Comparison of ENCODE assay signal across 13 mouse cellular contexts in the genomic region with DNA sequence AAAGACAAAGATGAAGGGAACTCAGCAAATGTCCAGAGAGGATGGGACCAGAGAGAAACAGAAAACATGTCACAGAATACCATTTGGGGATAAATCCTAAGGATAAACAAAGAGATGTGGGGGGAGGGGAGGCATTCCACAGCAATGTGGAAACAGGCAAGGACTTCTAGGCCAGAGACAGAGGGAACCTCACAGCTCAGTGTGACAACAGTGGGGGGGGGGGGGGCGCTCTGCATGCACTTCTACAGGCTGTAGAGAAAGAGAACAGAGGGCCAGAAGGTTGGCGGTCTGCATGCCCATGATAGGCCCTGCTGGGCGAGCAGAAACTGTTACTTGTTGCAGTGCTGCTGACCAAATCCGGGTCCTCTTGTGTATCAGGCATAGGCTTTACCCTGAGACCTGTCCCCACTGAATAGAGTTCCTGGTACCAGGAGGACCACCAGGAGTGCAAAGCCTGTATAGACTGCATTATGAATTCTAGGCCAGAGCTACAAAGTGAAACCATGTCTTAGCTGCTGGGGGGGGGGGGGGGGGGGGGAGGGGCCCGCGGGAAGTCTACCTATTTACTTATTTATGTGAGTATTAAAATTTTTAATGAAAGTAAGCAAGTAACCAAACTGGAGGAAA. TPM values are rescaled to one million over a fixed set of nuclear protein-coding genes. Genes with fewer than 3 reads are reported as not detected.
DNase-seq lines count a peak whose midpoint lies in the region; ATAC-seq and TF ChIP-seq lines count a peak whose summit lies in the region.
"Had no signal": no experiment of that assay in that cellular context is flagged by ENCODE, and none has a peak within 500 bp of the region (broad histone marks: within the 10 kb centered on the region; RNA-seq: fewer than 3 reads in every experiment).

No protein-coding gene starts in this region.

- H3K9ac ChIP-seq in lung, embryonic 15.5 days = no peak overlapping the region
- no peak overlapping the region for H3K9ac ChIP-seq in limb, embryonic 13.5 days
- H3K9ac ChIP-seq in kidney, embryonic 14.5 days (ENCODE audit: low read depth, low read length) = no peak overlapping the region

- TF ChIP-seq POLR2A in lung, adult 2 months (IDR thresholded peaks at IDR 0.05; ENCODE audit: borderline replicate concordance, extremely low read depth, low read depth, low read length) = no peak

- 21% methylated on average over 5 of the region's 6 CpGs for WGBS in lung, embryonic 15.5 days
- WGBS in lung, adult 2 months = 56% methylated on average over 5 of the region's 6 CpGs
- WGBS in limb, embryonic 13.5 days = 28% methylated on average over 6 of the region's 6 CpGs
- 67% methylated on average over 5 of the region's 6 CpGs for WGBS in kidney, embryonic 14.5 days

- intact Hi-C loops in heart, postnatal 36 days (cut with DNase I) = no loop called here
- intact Hi-C loops in left cerebral cortex, postnatal 10 days (cut with DNase I) = no loop called here

- no peaks in the 10 kb centered on the region for H3K27me3 ChIP-seq in lung, embryonic 15.5 days
- no peaks in the 10 kb centered on the region for H3K27me3 ChIP-seq in limb, embryonic 13.5 days
- no peaks in the 10 kb centered on the region for H3K27me3 ChIP-seq in kidney, embryonic 14.5 days (ENCODE audit: control insufficient read depth, insufficient read depth, low read length)

- peak; percentile 44 for DNase-seq in heart, adult 11 months
- no peak for DNase-seq in heart, postnatal 36 days
- DNase-seq in lung, adult 2 months = no peak
- DNase-seq in R1 (ENCODE audit: low read depth, low spot score) = peak; percentile 43
- DNase-seq in left cerebral cortex, postnatal 10 days (ENCODE audit: extremely low spot score in 1 of 2, low spot score in 2 of 2) = no peak
- DNase-seq: B cell, adult 2 months; cerebellum, adult 11-12 months; gastrocnemius, adult 2 months; kidney, adult 18-20 months; liver had no signal

- H3K27ac ChIP-seq in lung, embryonic 15.5 days = no peak overlapping the region
- H3K27ac ChIP-seq in limb, embryonic 13.5 days = no peak overlapping the region
- H3K27ac ChIP-seq in kidney, embryonic 14.5 days (ENCODE audit: low read depth, low read length) = no peak overlapping the region
- H3K27ac ChIP-seq: gastrocnemius, adult 2 months had no signal

- H3K9me3 ChIP-seq in lung, embryonic 15.5 days = no peaks in the 10 kb centered on the region
- H3K9me3 ChIP-seq in limb, embryonic 13.5 days = no peaks in the 10 kb centered on the region
- H3K9me3 ChIP-seq in kidney, embryonic 14.5 days (ENCODE audit: control insufficient read depth, low read length) = no peaks in the 10 kb centered on the region

- no peak overlapping the region for H3K4me2 ChIP-seq in lung, embryonic 15.5 days
- no peak overlapping the region for H3K4me2 ChIP-seq in limb, embryonic 13.5 days (replicated peaks)
- H3K4me2 ChIP-seq in kidney, embryonic 14.5 days (replicated peaks; ENCODE audit: low read depth, low read length) = no peak overlapping the region

- no peaks in the 10 kb centered on the region for H3K36me3 ChIP-seq in lung, embryonic 15.5 days
- no peaks in the 10 kb centered on the region for H3K36me3 ChIP-seq in limb, embryonic 13.5 days
- H3K36me3 ChIP-seq in kidney, embryonic 14.5 days (ENCODE audit: control insufficient read depth, insufficient read depth, low read length) = no peaks in the 10 kb centered on the region; the same call in 1 of the 2 replicates

- no peak overlapping the region for H3K4me3 ChIP-seq in lung, embryonic 15.5 days
- no peak overlapping the region for H3K4me3 ChIP-seq in lung, adult 2 months (replicated peaks; ENCODE audit: extremely low read depth, low read depth, low read length)
- no peak overlapping the region for H3K4me3 ChIP-seq in limb, embryonic 13.5 days
- H3K4me3 ChIP-seq in kidney, embryonic 14.5 days (ENCODE audit: low read length) = no peak overlapping the region
- H3K4me3 ChIP-seq: gastrocnemius, adult 2 months had no signal

- peaks cover 26% of the 10 kb centered on the region for H3K4me1 ChIP-seq in lung, embryonic 15.5 days
- H3K4me1 ChIP-seq in lung, adult 2 months (ENCODE audit: control insufficient read depth, insufficient read depth, low read length) = peaks cover 6% of the 10 kb centered on the region; the same call in 1 of the 2 replicates
- H3K4me1 ChIP-seq in limb, embryonic 13.5 days = peaks cover 29% of the 10 kb centered on the region
- peaks cover 21% of the 10 kb centered on the region; the same call in 1 of the 2 replicates for H3K4me1 ChIP-seq in kidney, embryonic 14.5 days (ENCODE audit: control insufficient read depth, insufficient read depth, low read length)

- TF ChIP-seq CTCF in lung, adult 2 months (IDR thresholded peaks at IDR 0.05; ENCODE audit: insufficient read depth, low read length) = no peak

- ATAC-seq in lung, embryonic 15.5 days (ENCODE audit: borderline replicate concordance, extremely low read depth, low FRiP score, low TSS enrichment) = peak; percentile 39; the same call in 1 of the 2 replicates
- ATAC-seq in limb, embryonic 13.5 days (ENCODE audit: low FRiP score, low read depth) = peak; percentile 36; the same call in 1 of the 2 replicates
- ATAC-seq in kidney, embryonic 14.5 days (ENCODE audit: low FRiP score, low TSS enrichment) = no peak

RNA-seq across cellular contexts. Expression of a gene that starts 20.0 kb away (rescaled TPM):
- 100 to 1,000 TPM; 157 to 158 TPM for total RNA-seq in heart, postnatal 36 days (2021)
- 69.3 and 69.8 TPM in 2 replicates for polyA plus RNA-seq in lung, embryonic 15.5 days (2015; fragmentation: Nextera tagmentation; extraction: Ambion mirVana)
- 6.7 and 9.0 TPM in 2 replicates for polyA plus RNA-seq in lung, adult 2 months (2012; rRNA removed)
- 47.6 and 48.9 TPM in 2 replicates for polyA plus RNA-seq in limb, embryonic 13.5 days (2015; fragmentation: Nextera tagmentation; extraction: Ambion mirVana)
- polyA plus RNA-seq in kidney, embryonic 14.5 days (2014; fragmentation: Nextera tagmentation; extraction: Ambion mirVana) = 84.0 and 112 TPM in 2 replicates
- total RNA-seq in left cerebral cortex, postnatal 10 days (2021) = 10 to 100 TPM; 14.4 to 15.3 TPM

Comparison
In these comparisons a context has a peak if more than half of its experiments do, and no peak if none do; other contexts are left out.
1. DNase-seq: peak in heart, adult 11 months (single experiment) and R1 (single experiment); none in heart, postnatal 36 days (0 of 2), lung, adult 2 months (single experiment) and left cerebral cortex, postnatal 10 days (0 of 2).